Mouse (Mus musculus): ENCODE data around the gene Tctn3.

The Tctn3 gene

GRCm38 (mm10) chr19:40555136-40555535, 56.9 kb downstream of the Tctn3 start:
- DNase-seq (ENCODE audit: low spot score in 2 of 2): no peak

GRCm38 (mm10) chr19:40554343-40554742, 57.7 kb downstream of the Tctn3 start:
- no peak for DNase-seq (ENCODE audit: low spot score in 2 of 2)

- DNase-seq (ENCODE audit: low spot score in 2 of 2): peak in 1 of 2 experiments; percentile 29
Measured at GRCm38 (mm10) chr19:40553849-40554248, 58.2 kb downstream of the Tctn3 start.

GRCm38 (mm10) chr19:40553014-40553789, 58.8 kb downstream of the Tctn3 start:
- DNase-seq (ENCODE audit: low spot score in 2 of 2): no peak

- no peak for DNase-seq (ENCODE audit: low spot score in 2 of 2)
Measured at GRCm38 (mm10) chr19:40549516-40550135, 62.4 kb downstream of the Tctn3 start.

GRCm38 (mm10) chr19:40548796-40549515, 63.1 kb downstream of the Tctn3 start:
- DNase-seq (ENCODE audit: low spot score in 2 of 2): no peak

GRCm38 (mm10) chr19:40548386-40548785, 63.6 kb downstream of the Tctn3 start:
- DNase-seq (ENCODE audit: low spot score in 2 of 2): no peak
